Mouse (Mus musculus) MEL (cell line): ENCODE results near the gene 4930402F06Rik.

Source experiments
- BHLHE40 ChIP-seq: IDR thresholded peaks from 2 replicates; pipeline ENCODE4 v1.6.1; 2012; ENCODE audit warnings: low read depth, mild to moderate bottlenecking, inconsistent platforms, low read length, improper control_type of control experiment, borderline replicate concordance
- CTCF ChIP-seq, 3 experiments: IDR thresholded peaks in 2 of 3; conservative IDR thresholded peaks in 1 of 3; 2 replicates each; pipeline ENCODE4 v1.5.1; 2011 to 2012; ENCODE audit warnings: low read length in 3 of 3, low read depth in 2 of 3, mild to moderate bottlenecking in 2 of 3, improper control_type of control experiment in 1 of 3, inconsistent platforms in 1 of 3, mixed read lengths in 1 of 3, moderate library complexity in 1 of 3; ENCODE audit not compliant: control insufficient read depth in 1 of 3, insufficient read depth in 1 of 3, poor library complexity in 1 of 3, severe bottlenecking in 1 of 3
- E2F4 ChIP-seq: IDR thresholded peaks from 2 replicates; pipeline ENCODE4 v1.6.1; 2011; ENCODE audit warnings: low read depth, low read length, improper control_type of control experiment, borderline replicate concordance
- GABPA ChIP-seq: IDR thresholded peaks from 2 replicates; pipeline ENCODE4 v1.6.1; 2012; ENCODE audit warnings: low read depth, mild to moderate bottlenecking, inconsistent platforms, low read length, improper control_type of control experiment, moderate library complexity
- GATA1 ChIP-seq: IDR thresholded peaks from 2 replicates; pipeline ENCODE4 v1.6.1; 2011; ENCODE audit warnings: low read depth, low read length, improper control_type of control experiment
- MAX ChIP-seq: IDR thresholded peaks from 2 replicates; pipeline ENCODE4 v1.6.1; 2011; ENCODE audit warnings: low read length, improper control_type of control experiment
- MYB ChIP-seq: IDR thresholded peaks from 2 replicates; pipeline ENCODE4 v1.6.1; 2011; ENCODE audit warnings: mild to moderate bottlenecking, low read depth, low read length, improper control_type of control experiment
- NELFE ChIP-seq: IDR thresholded peaks from 2 replicates; pipeline ENCODE4 v1.6.1; 2011; ENCODE audit warnings: low read depth, low read length, improper control_type of control experiment
- POLR2A ChIP-seq, 2 experiments: IDR thresholded peaks; 2 replicates each; pipeline ENCODE4 v1.6.1; 2011 to 2012; ENCODE audit warnings: low read length in 2 of 2, mild to moderate bottlenecking in 2 of 2, control low read depth in 1 of 2, improper control_type of control experiment in 1 of 2, low read depth in 1 of 2, moderate library complexity in 1 of 2; ENCODE audit not compliant: control insufficient read depth in 1 of 2, insufficient read depth in 1 of 2, poor library complexity in 1 of 2
- RAD21 ChIP-seq: IDR thresholded peaks from 2 replicates; pipeline ENCODE4 v1.6.1; 2011; ENCODE audit warnings: mild to moderate bottlenecking, low read depth, low read length, improper control_type of control experiment
- TBP ChIP-seq: IDR thresholded peaks from 2 replicates; pipeline ENCODE4 v1.8.0; 2011; ENCODE audit warnings: low read depth, low read length, improper control_type of control experiment
- TCF12 ChIP-seq: IDR thresholded peaks from 2 replicates; pipeline ENCODE4 v1.6.1; 2014; ENCODE audit warnings: low read depth, mild to moderate bottlenecking, inconsistent platforms, low read length, improper control_type of control experiment, moderate library complexity

GRCm38 (mm10) chr2:35406611-35407010 is 9.6 kb upstream of the 4930402F06Rik start:
- TF ChIP-seq CTCF (IDR thresholded peaks at IDR 0.05 in 2 of 3, conservative IDR thresholded peaks at IDR 0.05 in 1 of 3; ENCODE audit: control insufficient read depth in 1 of 3, insufficient read depth in 1 of 3, low read depth in 2 of 3, low read length in 3 of 3, poor library complexity in 1 of 3, severe bottlenecking in 1 of 3) (no peak), MYB (no peak), BHLHE40 (no peak), TCF12 (no peak), MAX (no peak), TBP (no peak), GABPA (no peak), POLR2A (IDR thresholded peaks at IDR 0.05; ENCODE audit: control insufficient read depth in 1 of 2, insufficient read depth in 1 of 2, low read depth in 1 of 2, low read length in 2 of 2, poor library complexity in 1 of 2) (no peak), RAD21 (no peak), NELFE (no peak), E2F4 (no peak), GATA1 (no peak)
